Mouse (Mus musculus) inflammation-experienced regulatory T-cells, adult 6 months (primary cell): ENCODE measurements around the gene Kcp. TPM values are rescaled to one million over a fixed set of nuclear protein-coding genes. Genes with fewer than 3 reads are reported as not detected.

ENCODE experiments used
- ATAC-seq: one replicate; pipeline ENCODE4 v1.8.0; 2017
- polyA plus RNA-seq, 3 experiments: library from polyadenylated mRNA; unstranded; fragments of 100-300 nt; shearing (Covaris generic); gene quantifications; one replicate each; pipeline ENCODE4 v1.2.1; 2017

The Kcp gene
- polyA plus RNA-seq, 3 experiments from 2014 or later, result 0.16 TPM; not detected in 2

- ATAC-seq, result no peak
Measured at GRCm38 (mm10) chr6:29450667-29451066, 57.1 kb downstream of the Kcp start.

- no peak for ATAC-seq
Measured at GRCm38 (mm10) chr6:29449858-29450257, 57.9 kb downstream of the Kcp start.

- no peak for ATAC-seq
Measured at GRCm38 (mm10) chr6:29445354-29445753, 62.4 kb downstream of the Kcp start.

- no peak for ATAC-seq
Measured at GRCm38 (mm10) chr6:29444773-29445172, 63.0 kb downstream of the Kcp start.

GRCm38 (mm10) chr6:29439789-29440188 lies 68.0 kb downstream of the Kcp start:
- ATAC-seq, result no peak

GRCm38 (mm10) chr6:29439251-29439650 lies 68.5 kb downstream of the Kcp start:
- ATAC-seq, result no peak

- no peak for ATAC-seq
Measured at GRCm38 (mm10) chr6:29436461-29436934, 71.3 kb downstream of the Kcp start.

GRCm38 (mm10) chr6:29435940-29436451 lies 71.8 kb downstream of the Kcp start:
- ATAC-seq, result no peak

GRCm38 (mm10) chr6:29434911-29435691 lies 72.7 kb downstream of the Kcp start:
- no peak for ATAC-seq

GRCm38 (mm10) chr6:29433804-29434795 lies 73.7 kb downstream of the Kcp start:
- ATAC-seq, result no peak

- ATAC-seq, result no peak
Measured at GRCm38 (mm10) chr6:29433038-29433803, 74.5 kb downstream of the Kcp start, which contains the start of gene Flnc. TSS of gene Flnc (plus strand) at chr6:29433256.

- ATAC-seq, result no peak
Measured at GRCm38 (mm10) chr6:29432676-29433037, 75.1 kb downstream of the Kcp start.

GRCm38 (mm10) chr6:29432156-29432555 lies 75.6 kb downstream of the Kcp start:
- no peak for ATAC-seq

- ATAC-seq, result no peak
Measured at GRCm38 (mm10) chr6:29431473-29431872, 76.3 kb downstream of the Kcp start.

- no peak for ATAC-seq
Measured at GRCm38 (mm10) chr6:29430681-29431420, 76.9 kb downstream of the Kcp start.

- ATAC-seq, result no peak
Measured at GRCm38 (mm10) chr6:29428171-29428570, 79.6 kb downstream of the Kcp start.

- no peak for ATAC-seq
Measured at GRCm38 (mm10) chr6:29426331-29426730, 81.4 kb downstream of the Kcp start.

- ATAC-seq, result no peak
Measured at GRCm38 (mm10) chr6:29425118-29425517, 82.6 kb downstream of the Kcp start.
